Mouse (Mus musculus): ENCODE measurements around the gene Ccsap.

GRCm38 (mm10) chr8:123866971-123867370 lies 7.0 kb upstream of the Ccsap start:
- TF ChIP-seq CTCF (IDR thresholded peaks at IDR 0.05; ENCODE audit: extremely low read depth, insufficient read depth, low read length), result no peak
- no peak for TF ChIP-seq POLR2A (IDR thresholded peaks at IDR 0.05; ENCODE audit: extremely low read depth, insufficient read depth, low read length)
